Mouse (Mus musculus) 3134 (cell line): ENCODE results near the gene Eif2b3.

ENCODE experiments used
- DNase-seq: peaks from one replicate; pipeline ENCODE4 v3.0.0-alpha.2; 2011; ENCODE audit warnings: low spot score; ENCODE audit not compliant: insufficient read length; ENCODE audit errors: extremely low read depth

Gene Eif2b3

GRCm38 (mm10) chr4:117019206-117020134 is at the start of gene Eif2b3:
Eif2b3 (plus strand) TSS chr4:117019402.
- DNase-seq: peak; percentile 93

DNA sequence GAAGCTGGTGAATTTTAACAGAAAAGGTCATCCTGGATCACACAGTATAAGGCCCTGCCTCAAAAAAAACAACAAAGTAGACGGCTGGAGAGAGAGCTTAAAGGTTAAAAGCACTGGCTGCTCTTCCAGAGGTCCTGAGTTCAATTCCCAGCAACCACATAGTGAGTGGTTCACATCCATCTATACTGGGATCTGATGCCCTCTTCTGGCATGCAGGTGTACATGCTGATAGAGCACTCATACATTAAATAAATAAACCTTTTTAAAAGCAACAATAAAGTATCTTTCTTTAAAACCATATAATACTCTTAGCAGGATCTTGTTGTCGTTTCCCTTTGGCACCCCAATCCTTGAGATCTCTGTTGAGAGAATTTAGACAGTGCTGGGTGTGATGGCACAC is 42.7 kb upstream of the Eif2b3 start:
- DNase-seq: no peak

DNA sequence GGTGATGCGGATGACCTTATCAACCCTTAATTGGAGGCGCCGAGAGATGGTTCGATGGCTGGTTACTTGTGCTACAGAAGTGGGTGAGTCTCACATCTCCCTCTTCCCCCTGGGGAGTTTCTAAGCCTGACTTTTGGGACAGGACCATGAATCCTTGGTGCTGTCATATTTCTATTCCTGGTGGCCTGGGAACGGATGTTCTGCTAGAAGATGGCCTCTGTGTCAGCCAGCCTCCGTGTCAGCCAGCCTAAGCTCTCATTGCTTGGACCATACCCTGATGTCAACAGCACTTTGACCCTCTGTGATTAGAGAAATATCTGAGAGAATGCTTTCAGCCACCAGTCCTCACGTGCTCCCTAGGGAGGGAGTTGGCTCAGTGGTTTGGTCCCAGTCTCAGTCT is 33.5 kb upstream of the Eif2b3 start:
- no peak for DNase-seq

- peak; percentile 90 for DNase-seq
Measured at GRCm38 (mm10) chr4:116986400-116987121, 32.6 kb upstream of the Eif2b3 start.

DNA sequence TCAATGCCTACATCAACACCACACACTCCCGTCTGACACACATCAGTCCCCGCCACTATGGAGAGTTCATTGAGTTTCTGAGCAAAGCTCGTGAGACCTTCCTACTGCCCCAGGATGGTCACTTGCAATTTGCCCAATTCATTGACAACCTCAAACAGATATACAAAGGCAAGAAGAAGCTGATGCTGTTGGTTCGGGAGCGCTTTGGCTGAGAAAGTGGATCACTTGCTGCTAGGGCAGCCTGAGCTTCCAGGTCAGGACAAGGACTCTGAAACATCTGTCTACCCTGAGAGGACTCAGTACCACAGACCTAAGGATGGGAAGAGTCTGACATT is 32.1 kb upstream of the Eif2b3 start:
- no peak for DNase-seq

- no peak for DNase-seq
Measured at GRCm38 (mm10) chr4:116989731-116990130, 29.5 kb upstream of the Eif2b3 start.

DNA sequence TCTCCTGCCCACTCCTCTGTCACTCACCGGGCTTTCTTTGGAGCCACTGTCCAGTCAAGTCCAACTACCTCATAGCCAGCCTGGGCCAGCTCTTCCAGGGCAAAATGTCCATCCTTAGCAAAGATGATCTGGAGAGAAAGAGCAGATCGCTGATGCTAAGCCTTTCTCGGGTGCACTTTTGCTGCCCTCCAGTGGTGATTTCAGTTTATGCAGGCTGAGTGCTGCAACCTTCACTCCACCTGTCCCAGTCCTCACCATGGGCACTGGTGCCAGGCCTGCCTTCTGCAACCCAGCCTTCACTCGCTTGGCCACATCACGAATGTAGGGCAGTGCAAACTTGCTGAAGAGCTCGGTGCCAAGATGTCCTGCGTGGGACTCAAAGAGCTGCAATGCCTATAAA is 27.8 kb upstream of the Eif2b3 start:
- no peak for DNase-seq

GRCm38 (mm10) chr4:116993672-116994621 is 25.3 kb upstream of the Eif2b3 start, which contains the start of gene Urod:
Urod (minus strand) TSS chr4:116994413.
- DNase-seq: peak; percentile 83

DNA sequence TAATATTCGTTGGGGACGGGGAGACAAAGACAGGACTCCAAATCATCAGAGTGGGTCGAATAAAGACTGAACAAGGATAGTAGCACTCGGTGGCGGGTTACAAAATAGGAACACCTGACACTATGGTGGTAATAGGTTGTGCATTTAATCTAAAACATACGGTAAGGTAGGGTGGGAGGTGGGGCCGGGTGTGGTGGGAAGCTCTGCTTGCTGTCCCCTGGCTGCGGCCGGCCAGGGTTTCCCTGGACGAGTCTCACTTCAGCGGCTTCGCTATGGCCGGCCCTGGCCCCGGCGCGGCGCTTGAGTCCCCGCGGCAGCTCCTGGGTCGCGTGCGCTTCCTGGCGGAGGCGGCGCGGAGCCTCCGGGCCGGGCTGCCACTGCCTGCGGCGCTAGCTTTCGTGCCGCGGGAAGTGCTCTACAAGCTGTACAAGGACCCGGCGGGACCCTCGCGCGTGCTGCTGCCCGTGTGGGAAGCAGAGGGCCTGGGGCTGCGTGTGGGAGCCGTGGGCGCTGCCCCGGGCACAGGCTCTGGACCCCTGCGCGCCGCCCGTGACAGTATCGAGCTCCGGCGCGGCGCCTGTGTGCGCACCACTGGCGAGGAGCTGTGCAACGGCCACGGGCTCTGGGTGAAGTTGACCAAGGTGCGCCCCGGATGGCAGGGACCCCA is 23.9 kb upstream of the Eif2b3 start, which contains the start of gene Hectd3:
TSS of gene Hectd3 (plus strand) at position 187 of the 667 bp plus-strand sequence.
- peak; percentile 70 for DNase-seq

DNA sequence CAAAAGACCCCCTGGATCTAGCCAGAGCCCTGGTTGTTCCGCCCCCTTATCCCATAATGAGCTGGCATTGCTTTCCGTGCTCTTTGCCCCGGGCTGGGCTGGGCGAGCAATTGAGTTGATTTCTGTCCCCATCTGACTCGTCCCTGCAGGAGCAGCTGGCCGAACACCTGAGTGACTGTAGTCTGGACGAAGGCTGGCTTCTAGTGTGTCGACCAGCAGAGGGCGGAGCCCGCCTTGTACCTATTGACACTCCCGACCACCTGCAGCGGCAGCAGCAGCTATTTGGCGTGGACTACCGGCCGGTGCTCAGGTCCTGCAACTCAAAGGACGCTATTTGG is 23.4 kb upstream of the Eif2b3 start:
- no peak for DNase-seq

GRCm38 (mm10) chr4:116999513-117000154 is 19.6 kb upstream of the Eif2b3 start:
- no peak for DNase-seq

GRCm38 (mm10) chr4:117001957-117002356 is 17.2 kb upstream of the Eif2b3 start:
- no peak for DNase-seq

- DNase-seq: no peak
Measured at GRCm38 (mm10) chr4:117002543-117003521, 16.4 kb upstream of the Eif2b3 start.

- no peak for DNase-seq
Measured at GRCm38 (mm10) chr4:117004649-117005048, 14.6 kb upstream of the Eif2b3 start.

- DNase-seq: no peak
Measured at GRCm38 (mm10) chr4:117005611-117006400, 13.4 kb upstream of the Eif2b3 start.

DNA sequence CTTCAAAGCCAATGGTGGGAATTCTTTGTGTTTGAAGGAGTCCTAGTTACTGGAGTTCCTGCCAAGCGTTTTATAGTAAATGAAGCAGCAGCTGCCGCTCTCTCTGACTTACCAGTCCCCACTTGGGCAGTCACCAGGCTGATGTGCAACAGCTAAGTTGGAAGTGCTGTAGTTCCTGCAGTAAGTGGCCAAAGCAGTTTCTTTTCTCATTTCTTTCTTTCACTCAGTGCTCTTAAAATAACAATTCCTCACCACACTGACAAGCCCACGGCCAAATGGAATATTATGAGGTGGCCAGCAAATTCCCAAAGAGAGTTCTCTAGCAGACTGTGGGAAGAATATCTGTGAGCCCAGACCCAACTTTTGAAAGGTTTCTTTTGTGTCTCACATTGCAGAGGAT is 12.1 kb upstream of the Eif2b3 start:
- DNase-seq: no peak

- DNase-seq: no peak
Measured at GRCm38 (mm10) chr4:117010231-117010630, 9.0 kb upstream of the Eif2b3 start.

DNA sequence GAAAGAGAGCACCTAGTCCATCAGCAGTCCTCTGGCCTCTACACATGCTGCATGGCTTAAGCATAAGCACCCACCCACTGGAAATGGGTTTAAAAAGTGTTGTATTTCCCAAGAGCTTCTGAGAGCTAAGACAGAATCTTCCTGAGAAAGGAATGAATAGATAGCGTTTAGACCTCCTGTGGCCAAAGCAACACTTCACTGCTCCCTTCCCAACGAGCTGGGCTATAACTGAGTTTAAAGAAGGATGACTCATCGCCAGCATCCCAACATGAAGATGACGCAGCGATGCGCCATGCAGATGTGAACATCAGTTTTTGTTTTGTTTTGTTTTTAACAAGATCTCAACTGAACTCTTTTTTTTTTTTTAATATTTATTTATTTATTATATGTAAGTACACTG is 5.6 kb upstream of the Eif2b3 start:
- no peak for DNase-seq
